Mouse (Mus musculus) cerebellum, postnatal 14 days (tissue): ENCODE results near the gene Tbc1d20.
"Not testable (repeated sequence)": the region's sequence is repeated elsewhere in the genome, so short reads cannot be mapped to it uniquely, and the experiment has no call there.

Experiments
- DNase-seq, 2 experiments: peaks; one replicate each; pipeline ENCODE4 v3.0.0; 2021; ENCODE audit warnings: mixed read lengths in 2 of 2

The Tbc1d20 gene

DNA sequence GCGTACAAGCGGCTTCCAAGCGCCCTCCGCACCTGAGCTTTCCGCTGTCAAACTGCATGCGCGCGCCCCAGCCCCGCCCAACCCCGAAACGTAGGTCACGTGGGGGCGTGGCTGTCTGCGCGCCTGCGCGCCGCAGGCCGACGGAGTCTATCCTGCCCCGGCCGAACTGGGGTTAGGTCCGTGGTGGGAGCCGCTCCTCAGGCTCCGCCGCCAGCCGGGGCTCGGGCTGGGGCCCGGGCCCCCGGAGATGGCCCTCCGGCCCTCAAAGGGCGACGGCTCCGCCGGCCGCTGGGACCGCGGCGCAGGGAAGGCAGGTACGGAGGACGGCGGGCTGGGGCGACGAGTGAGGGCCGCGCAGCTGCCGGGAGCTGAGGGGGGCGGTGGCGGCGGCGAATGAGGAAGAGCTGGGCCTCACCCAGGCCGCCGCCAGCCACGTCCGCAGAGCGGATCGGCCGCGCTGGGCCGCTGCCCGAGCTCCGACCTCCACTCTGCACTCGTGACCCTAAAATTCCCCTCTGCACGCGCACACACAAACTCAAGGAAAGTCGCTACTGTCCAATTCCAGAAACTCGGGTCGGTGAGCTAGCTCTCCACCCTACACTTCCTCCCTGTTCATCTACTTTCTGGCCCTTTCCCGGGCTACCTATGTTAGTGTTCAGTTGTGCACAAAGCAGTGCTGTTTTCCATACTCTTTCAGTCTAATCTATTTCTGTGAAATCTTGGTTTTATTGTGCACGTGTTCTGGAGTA, at the start of gene Tbc1d20:
Gene Tbc1d20, plus strand, starts transcription at position 102 of the 749 bp plus-strand sequence.
- DNase-seq = peak; percentile 92 to 95

GRCm38 (mm10) chr2:152247213-152247612, 46.4 kb upstream of the Tbc1d20 start:
- DNase-seq = no peak

GRCm38 (mm10) chr2:152250511-152250910, 43.1 kb upstream of the Tbc1d20 start:
- DNase-seq = no peak

DNA sequence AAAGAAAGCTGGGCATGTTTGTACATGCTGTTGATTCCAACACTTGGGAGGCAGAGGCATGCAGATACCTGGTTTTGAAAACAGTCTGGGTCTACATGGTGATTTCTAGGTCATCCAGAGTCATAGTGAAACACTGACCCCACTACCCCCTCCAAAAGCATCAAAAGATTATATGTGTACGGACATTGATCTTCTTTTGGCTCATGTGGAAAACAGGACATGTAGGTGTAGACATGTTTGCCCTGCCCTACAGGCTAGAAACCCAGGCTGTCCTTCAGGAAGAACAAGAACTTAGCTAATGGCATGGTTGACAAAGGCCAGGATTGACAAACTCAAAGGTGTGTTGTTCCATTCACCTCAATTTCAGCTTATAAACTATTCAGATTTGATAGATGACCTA, 33.9 kb upstream of the Tbc1d20 start:
- no peak for DNase-seq

DNA sequence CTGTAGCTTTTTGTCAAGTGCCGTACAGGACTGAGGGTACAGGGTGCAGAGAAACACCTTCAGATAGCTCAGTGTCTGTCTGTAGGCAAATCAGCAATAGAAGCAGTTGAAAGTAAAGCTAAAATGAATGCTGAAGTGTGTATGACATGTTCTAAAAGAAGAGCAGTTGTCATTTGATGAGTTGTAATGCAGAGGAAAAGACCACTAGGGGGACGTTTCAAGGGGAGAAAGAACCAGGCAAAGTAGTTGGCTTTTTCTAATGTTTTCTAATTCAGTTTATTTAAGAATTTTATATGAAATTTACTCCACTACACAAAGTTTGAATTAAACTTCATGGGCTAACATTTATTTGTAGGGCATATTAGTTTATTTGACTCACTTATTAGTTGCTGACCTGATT, 20.0 kb upstream of the Tbc1d20 start:
- DNase-seq = no peak

DNA sequence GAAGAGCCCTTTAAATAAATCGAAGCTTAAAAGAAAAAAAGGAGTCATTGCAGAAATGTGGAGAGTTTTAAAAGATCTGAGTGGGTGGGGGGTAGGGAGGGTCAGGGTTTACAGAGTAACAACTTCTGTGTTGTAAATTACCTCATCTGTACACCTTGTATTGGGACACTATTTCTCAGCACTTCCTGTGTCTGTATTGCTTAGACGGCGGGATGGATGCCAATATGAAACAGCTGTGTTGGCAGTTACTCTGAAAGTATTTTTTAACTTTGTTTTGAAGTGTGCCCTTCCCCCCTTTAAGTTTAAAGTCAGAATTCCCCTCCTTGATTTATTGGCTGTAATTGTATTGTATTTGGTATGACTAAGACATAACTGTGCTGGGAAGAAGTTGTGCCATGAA, 12.2 kb upstream of the Tbc1d20 start:
- no peak for DNase-seq

- no peak for DNase-seq
Measured at GRCm38 (mm10) chr2:152287560-152287959, 6.1 kb upstream of the Tbc1d20 start.

GRCm38 (mm10) chr2:152288046-152288445, 5.6 kb upstream of the Tbc1d20 start:
- no peak for DNase-seq

DNA sequence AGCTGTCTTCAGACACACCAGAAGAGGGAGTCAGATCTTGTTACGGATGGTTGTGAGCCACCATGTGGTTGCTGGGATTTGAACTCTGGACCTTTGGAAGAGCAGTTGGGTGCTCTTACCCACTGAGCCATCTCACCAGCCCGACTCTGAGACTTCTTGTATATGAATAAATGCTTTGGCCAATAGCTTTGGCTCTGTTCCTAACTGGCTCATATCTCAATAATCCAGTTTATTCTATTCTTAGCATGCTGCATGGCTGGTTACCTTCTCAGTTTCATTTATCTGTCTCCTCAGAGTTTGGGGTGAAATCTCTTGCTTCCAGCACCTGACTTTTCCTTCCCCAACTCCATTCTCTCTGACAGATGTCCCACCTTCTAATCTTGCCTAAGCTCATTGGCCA, 4.0 kb upstream of the Tbc1d20 start:
- not testable (repeated sequence) for DNase-seq

GRCm38 (mm10) chr2:152292475-152292874, 1.2 kb upstream of the Tbc1d20 start:
- DNase-seq = no peak

DNA sequence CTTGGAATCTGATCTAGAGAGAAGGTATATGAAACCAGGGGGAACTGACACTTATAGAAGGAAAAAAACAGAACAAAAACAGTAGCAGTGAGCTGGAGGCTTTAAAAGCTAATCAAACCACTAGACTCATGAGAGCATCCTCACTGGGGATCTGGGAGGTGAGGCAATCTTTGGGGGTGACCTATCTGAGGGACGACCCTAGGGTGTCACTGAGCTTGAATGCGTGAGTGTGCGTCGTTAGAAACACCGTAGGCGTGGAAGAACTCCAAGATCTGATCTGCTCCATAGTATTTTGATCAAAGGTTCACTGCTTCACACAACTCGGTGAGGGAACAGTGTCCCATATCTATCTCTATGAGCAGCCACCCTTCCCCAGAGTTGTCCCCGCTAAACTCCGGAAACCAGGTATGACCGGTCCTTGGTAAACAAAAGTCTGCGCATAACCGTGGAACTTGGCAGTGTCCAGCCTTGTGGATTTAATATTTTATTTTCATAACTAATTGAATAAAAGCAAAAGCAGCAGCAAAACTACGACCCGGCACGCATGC, 375 bp upstream of the Tbc1d20 start:
- no peak for DNase-seq

DNA sequence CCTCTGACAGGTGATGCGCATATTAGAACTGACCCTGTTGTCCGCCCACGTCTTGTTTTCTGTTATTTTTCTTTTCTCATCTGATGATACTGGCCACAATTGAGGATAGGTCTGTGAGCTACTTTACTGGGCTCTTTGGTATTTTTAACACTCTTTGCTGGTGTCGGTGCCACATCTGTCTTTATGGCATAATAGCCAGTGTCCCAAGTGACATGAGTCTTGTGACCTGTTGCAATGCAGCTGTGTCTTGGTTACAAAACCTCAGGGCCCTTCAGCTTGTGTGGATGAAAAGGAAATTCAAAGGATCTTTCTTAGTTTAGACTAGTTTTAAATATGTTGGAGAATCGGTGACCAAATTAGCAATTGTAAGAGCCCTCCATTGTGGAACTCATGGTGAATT, 913 bp downstream of the Tbc1d20 start:
- no peak for DNase-seq

DNA sequence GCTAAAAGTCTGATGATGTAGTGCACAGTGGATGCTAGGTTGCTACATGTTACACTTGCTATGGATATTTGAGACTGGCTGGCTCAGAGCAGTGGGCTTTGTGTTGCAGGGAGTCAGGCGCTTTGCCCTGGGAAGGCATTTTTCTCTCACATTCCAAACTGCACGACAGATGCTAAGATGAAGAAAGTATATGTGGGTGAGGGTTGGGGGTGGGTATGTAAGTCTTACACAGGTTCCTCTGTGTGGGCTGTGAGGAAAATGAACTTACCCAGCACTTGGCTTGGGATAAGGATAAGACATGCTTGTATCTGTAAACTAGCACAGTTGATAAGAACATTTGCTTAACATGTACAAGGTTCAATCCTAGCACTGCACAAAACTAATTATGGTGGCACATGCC, 9.2 kb downstream of the Tbc1d20 start:
- DNase-seq = no peak

- DNase-seq = no peak
Measured at GRCm38 (mm10) chr2:152303781-152304180, 10.2 kb downstream of the Tbc1d20 start.

- no peak for DNase-seq
Measured at GRCm38 (mm10) chr2:152305480-152305879, 11.9 kb downstream of the Tbc1d20 start.

DNA sequence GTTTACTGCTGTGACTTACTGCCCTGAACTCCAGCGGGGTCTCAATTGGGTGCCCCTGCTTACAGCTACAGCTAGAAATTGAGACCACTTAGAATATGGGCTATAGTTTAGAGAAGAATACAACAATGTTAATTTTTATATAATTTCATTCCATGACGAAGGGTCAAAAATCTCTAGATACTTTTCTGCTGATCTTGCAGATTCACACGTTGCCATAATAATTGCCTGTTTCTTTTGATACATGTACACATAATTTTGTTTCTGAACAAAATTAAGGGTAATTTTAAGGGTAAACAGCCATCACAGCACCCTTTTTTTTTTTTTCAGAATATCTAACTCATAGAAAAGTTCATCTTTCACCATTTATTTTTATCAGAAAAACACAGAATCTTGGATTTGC, 13.6 kb downstream of the Tbc1d20 start:
- no peak for DNase-seq

- DNase-seq = peak; percentile 49 to 60
Measured at GRCm38 (mm10) chr2:152312996-152313395, 19.4 kb downstream of the Tbc1d20 start.

GRCm38 (mm10) chr2:152313926-152314325, 20.3 kb downstream of the Tbc1d20 start:
- DNase-seq = no peak

DNA sequence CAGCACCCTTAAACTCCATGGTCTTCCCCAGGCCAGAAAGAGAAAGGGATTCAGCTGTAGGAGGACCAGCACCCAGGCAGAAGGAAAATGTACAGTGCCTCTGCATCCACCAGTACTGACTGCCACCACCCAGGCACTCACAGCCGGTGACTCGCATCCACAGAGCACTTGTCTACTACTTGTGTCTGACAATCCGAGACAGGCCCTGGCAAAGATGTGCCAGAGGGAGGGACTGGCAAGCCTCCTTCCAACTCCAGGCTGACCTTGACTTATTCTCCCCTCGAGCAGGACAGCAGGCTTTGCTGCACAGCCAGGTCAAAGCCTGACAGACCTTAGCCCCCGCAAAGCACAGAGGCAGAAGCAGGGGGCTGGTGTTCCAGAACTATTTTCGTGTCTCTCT, 23.4 kb downstream of the Tbc1d20 start:
- no peak for DNase-seq

DNA sequence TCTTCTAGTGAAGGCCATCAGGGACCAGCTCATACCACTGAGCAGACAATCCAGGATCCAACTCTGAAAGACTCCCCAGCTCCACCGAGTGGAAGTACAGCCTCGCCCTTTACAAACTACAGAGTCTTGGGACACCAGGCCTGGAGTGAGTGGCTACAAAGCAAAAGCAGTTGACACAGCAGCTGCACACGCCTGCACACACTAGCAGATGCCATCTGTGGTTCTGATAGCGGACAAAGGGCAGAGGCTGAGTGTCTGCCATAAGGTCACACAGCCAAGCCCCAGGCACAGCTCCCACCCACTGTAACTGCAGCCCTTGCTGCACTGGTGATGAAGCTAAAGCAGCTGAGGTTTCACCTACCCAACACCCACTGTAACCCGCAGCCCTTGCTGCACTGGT, 27.9 kb downstream of the Tbc1d20 start:
- no peak for DNase-seq

GRCm38 (mm10) chr2:152322198-152322597, 28.6 kb downstream of the Tbc1d20 start:
- DNase-seq = no peak

DNA sequence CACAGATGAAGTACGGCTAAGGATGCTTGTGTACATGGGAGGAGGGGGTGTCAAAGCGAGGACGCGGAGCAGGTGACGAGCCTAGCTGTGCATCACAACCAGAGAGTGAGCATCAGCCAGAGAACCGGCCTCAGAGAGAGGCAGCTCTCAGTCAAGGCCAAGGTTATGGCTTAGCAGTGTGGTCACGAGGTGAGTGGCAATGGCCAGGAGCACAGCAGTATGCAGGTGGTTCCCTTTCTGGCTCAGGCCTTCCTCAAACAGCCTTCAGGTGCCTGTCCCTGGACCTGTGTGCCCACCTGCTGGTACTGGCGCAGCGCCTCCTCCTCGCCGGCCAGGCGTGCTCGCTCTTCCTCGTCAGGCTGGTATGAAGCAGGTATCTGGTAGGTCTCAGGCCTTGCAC, 30.3 kb downstream of the Tbc1d20 start:
- DNase-seq = peak; percentile 66

DNA sequence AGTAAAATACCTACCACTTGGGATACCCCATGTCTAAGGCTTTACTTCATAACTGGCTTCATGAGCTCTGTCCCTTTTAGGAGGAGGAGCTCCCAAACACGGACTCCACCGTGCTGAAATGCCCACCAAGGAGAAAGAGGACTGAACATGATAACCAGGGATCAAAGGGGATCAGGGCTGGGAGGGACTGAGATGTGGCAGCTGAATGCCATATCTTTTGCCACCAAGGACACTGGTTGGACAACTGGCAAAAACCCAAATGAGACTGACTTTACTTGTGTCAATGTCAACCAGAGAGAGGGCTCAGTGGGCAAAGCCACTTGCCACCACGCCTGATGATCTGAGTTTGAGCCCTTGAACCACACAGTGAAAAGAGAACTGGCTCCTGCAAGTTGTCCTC, 31.2 kb downstream of the Tbc1d20 start:
- no peak for DNase-seq

GRCm38 (mm10) chr2:152326157-152326556, 32.5 kb downstream of the Tbc1d20 start:
- DNase-seq = no peak

GRCm38 (mm10) chr2:152326654-152327053, 33.0 kb downstream of the Tbc1d20 start:
- no peak for DNase-seq
